Mouse (Mus musculus): ENCODE measurements around the gene Gucy2c. TPM values are rescaled to one million over a fixed set of nuclear protein-coding genes. Genes with fewer than 3 reads are reported as not detected.

The Gucy2c gene
- total and polyA plus RNA-seq, 3 experiments: not detected

- Histone ChIP-seq H3K9me3 (replicated peaks; ENCODE audit: insufficient read depth, low read length) (no peaks in the 10 kb centered on the region), H3K36me3 (ENCODE audit: control insufficient read depth in 1 of 2, insufficient read depth in 2 of 2, low read length in 2 of 2) (no peaks in the 10 kb centered on the region), H3K9ac (ENCODE audit: control insufficient read depth, low read depth, low read length, poor library complexity, severe bottlenecking) (no peak overlapping the region), H3K27ac (ENCODE audit: control insufficient read depth, low read depth, low read length) (no peak overlapping the region), H3K4me3 (ENCODE audit: control insufficient read depth in 1 of 2, insufficient read depth in 1 of 2, low read depth in 2 of 2, low read length in 2 of 2) (no peak overlapping the region), H3K79me2 (ENCODE audit: control insufficient read depth, insufficient read depth, low read length, poor library complexity) (no peaks in the 10 kb centered on the region), H3K27me3 (ENCODE audit: control insufficient read depth in 1 of 2, insufficient read depth in 2 of 2, low read length in 2 of 2) (no peaks in the 10 kb centered on the region; a peak in 1 of 4 replicates), H3K4me1 (ENCODE audit: control insufficient read depth in 1 of 2, insufficient read depth in 2 of 2, low read length in 2 of 2) (peaks cover 0 to 10% of the 10 kb centered on the region in 2 experiments; a peak in 2 of 4 replicates)
- TF ChIP-seq E2F4 (IDR thresholded peaks at IDR 0.05; ENCODE audit: borderline replicate concordance, low read depth, low read length): no peak
- TF ChIP-seq CHD2 (IDR thresholded peaks at IDR 0.05; ENCODE audit: low read length): no peak
- no peak for TF ChIP-seq NRF1 (IDR thresholded peaks at IDR 0.05; ENCODE audit: insufficient read depth, low read depth, low read length, poor library complexity, severe bottlenecking)
- TF ChIP-seq GATA1 (IDR thresholded peaks at IDR 0.05; ENCODE audit: low read depth, low read length): no peak
- TF ChIP-seq ZNF384 (IDR thresholded peaks at IDR 0.05; ENCODE audit: low read depth, low read length): no peak
- no peak for TF ChIP-seq NELFE (IDR thresholded peaks at IDR 0.05; ENCODE audit: low read depth, low read length)
- no peak for TF ChIP-seq USF2 (IDR thresholded peaks at IDR 0.05; ENCODE audit: borderline replicate concordance in 1 of 2, insufficient read depth in 1 of 2, low read depth in 1 of 2, low read length in 2 of 2)
- DNase-seq (ENCODE audit: low read depth, low spot score): peak; percentile 42
Measured at GRCm38 (mm10) chr6:136647455-136647861, 134.1 kb downstream of the Gucy2c start.

Other genes with a start within 250 kb of the Gucy2c start
- not detected in 2 replicates for gene Plbd1, start 119.8 kb downstream of the Gucy2c start, total RNA-seq (2012; rRNA removed)
- not detected for gene Plbd1, start 119.8 kb downstream of the Gucy2c start, polyA plus RNA-seq (2012; ENCODE audit: insufficient read depth in 1 of 2, insufficient read length in 2 of 2, low read depth in 1 of 2, low replicate concordance in 2 of 2, missing spikeins in 1 of 2)
- 306 and 416 TPM in 2 replicates for gene Hist4h4, start 22.6 kb upstream of the Gucy2c start, total RNA-seq (2012; rRNA removed)
- 1 to 10 TPM in 1 of 2 experiments, not detected in 1; 1.1 TPM for gene Hist4h4, start 22.6 kb upstream of the Gucy2c start, polyA plus RNA-seq (2012; ENCODE audit: insufficient read depth in 1 of 2, insufficient read length in 2 of 2, low read depth in 1 of 2, low replicate concordance in 2 of 2, missing spikeins in 1 of 2)
- gene H2afj, start 26.5 kb upstream of the Gucy2c start, total RNA-seq (2012; rRNA removed): 111 and 142 TPM in 2 replicates
- 100 to 1,000 TPM in 1 of 2 experiments, not detected in 1; 176 TPM for gene H2afj, start 26.5 kb upstream of the Gucy2c start, polyA plus RNA-seq (2012; ENCODE audit: insufficient read depth in 1 of 2, insufficient read length in 2 of 2, low read depth in 1 of 2, low replicate concordance in 2 of 2, missing spikeins in 1 of 2)
- gene BC049715, start 45.9 kb upstream of the Gucy2c start, total RNA-seq (2012; rRNA removed): 0.26 and 0.27 TPM in 2 replicates
- 1 to 10 TPM in 1 of 2 experiments, not detected in 1; 1.2 TPM for gene BC049715, start 45.9 kb upstream of the Gucy2c start, polyA plus RNA-seq (2012; ENCODE audit: insufficient read depth in 1 of 2, insufficient read length in 2 of 2, low read depth in 1 of 2, low replicate concordance in 2 of 2, missing spikeins in 1 of 2)
- gene Wbp11, start 46.5 kb upstream of the Gucy2c start, total RNA-seq (2012; rRNA removed): 43.5 and 58.0 TPM in 2 replicates
- 100 to 1,000 TPM; 294 to 411 TPM for gene Wbp11, start 46.5 kb upstream of the Gucy2c start, polyA plus RNA-seq (2012; ENCODE audit: insufficient read depth in 1 of 2, insufficient read length in 2 of 2, low read depth in 1 of 2, low replicate concordance in 2 of 2, missing spikeins in 1 of 2)
- gene Smco3, start 53.7 kb upstream of the Gucy2c start, total RNA-seq (2012; rRNA removed): not detected in 2 replicates
- gene Smco3, start 53.7 kb upstream of the Gucy2c start, polyA plus RNA-seq (2012; ENCODE audit: insufficient read depth in 1 of 2, insufficient read length in 2 of 2, low read depth in 1 of 2, low replicate concordance in 2 of 2, missing spikeins in 1 of 2): not detected
- 0.13 and 0.50 TPM in 2 replicates for gene Art4, start 76.0 kb upstream of the Gucy2c start, total RNA-seq (2012; rRNA removed)
- under 1 TPM in 1 of 2 experiments, not detected in 1; 0.60 TPM for gene Art4, start 76.0 kb upstream of the Gucy2c start, polyA plus RNA-seq (2012; ENCODE audit: insufficient read depth in 1 of 2, insufficient read length in 2 of 2, low read depth in 1 of 2, low replicate concordance in 2 of 2, missing spikeins in 1 of 2)
- not detected in 2 replicates for gene Mgp, start 94.1 kb upstream of the Gucy2c start, total RNA-seq (2012; rRNA removed)
- gene Mgp, start 94.1 kb upstream of the Gucy2c start, polyA plus RNA-seq (2012; ENCODE audit: insufficient read depth in 1 of 2, insufficient read length in 2 of 2, low read depth in 1 of 2, low replicate concordance in 2 of 2, missing spikeins in 1 of 2): not detected
- gene Erp27, start 140.4 kb upstream of the Gucy2c start, total RNA-seq (2012; rRNA removed): not detected in 2 replicates
- gene Erp27, start 140.4 kb upstream of the Gucy2c start, polyA plus RNA-seq (2012; ENCODE audit: insufficient read depth in 1 of 2, insufficient read length in 2 of 2, low read depth in 1 of 2, low replicate concordance in 2 of 2, missing spikeins in 1 of 2): under 1 TPM in 1 of 2 experiments, not detected in 1; 0.39 TPM
- not detected in 2 replicates for gene Pde6h, start 142.1 kb upstream of the Gucy2c start, total RNA-seq (2012; rRNA removed)
- under 1 TPM in 1 of 2 experiments, not detected in 1; 0.08 TPM for gene Pde6h, start 142.1 kb upstream of the Gucy2c start, polyA plus RNA-seq (2012; ENCODE audit: insufficient read depth in 1 of 2, insufficient read length in 2 of 2, low read depth in 1 of 2, low replicate concordance in 2 of 2, missing spikeins in 1 of 2)
- 102 and 144 TPM in 2 replicates for gene Arhgdib, start 160.1 kb upstream of the Gucy2c start, total RNA-seq (2012; rRNA removed)
- 100 to 1,000 TPM; 346 to 408 TPM for gene Arhgdib, start 160.1 kb upstream of the Gucy2c start, polyA plus RNA-seq (2012; ENCODE audit: insufficient read depth in 1 of 2, insufficient read length in 2 of 2, low read depth in 1 of 2, low replicate concordance in 2 of 2, missing spikeins in 1 of 2)

Data from MEL (cell line).